Mouse (Mus musculus) 3134 (cell line): ENCODE data around the gene Slc11a1.
"Not testable (repeated sequence)": the region's sequence is repeated elsewhere in the genome, so short reads cannot be mapped to it uniquely, and the experiment has no call there.

Experiments used
- DNase-seq: peaks from one replicate; pipeline ENCODE4 v3.0.0-alpha.2; 2011; ENCODE audit warnings: low spot score; ENCODE audit not compliant: insufficient read length; ENCODE audit errors: extremely low read depth

Slc11a1 gene

DNA sequence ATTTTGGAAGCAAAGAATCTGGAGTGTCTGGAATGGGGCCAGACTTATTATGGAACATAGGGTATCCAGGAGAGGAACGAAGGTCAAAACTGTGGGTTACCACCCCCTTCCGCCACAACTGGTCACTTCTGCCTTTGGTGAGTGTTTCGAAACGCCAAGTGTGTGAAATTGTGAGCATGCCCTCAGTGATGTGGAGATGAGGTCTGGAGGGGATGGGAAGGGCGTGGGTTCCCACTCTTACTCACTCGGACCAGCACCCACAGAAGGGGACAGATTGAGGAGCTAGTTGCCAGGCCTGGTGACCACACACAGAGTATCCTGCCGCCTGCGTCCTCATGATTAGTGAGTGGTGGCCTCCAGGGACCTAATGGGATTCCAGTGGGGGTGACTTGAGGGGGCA lies at the start of gene Slc11a1:
Gene Slc11a1 (plus strand): TSS at position 216 of the 400 bp plus-strand sequence.
- no peak for DNase-seq

DNA sequence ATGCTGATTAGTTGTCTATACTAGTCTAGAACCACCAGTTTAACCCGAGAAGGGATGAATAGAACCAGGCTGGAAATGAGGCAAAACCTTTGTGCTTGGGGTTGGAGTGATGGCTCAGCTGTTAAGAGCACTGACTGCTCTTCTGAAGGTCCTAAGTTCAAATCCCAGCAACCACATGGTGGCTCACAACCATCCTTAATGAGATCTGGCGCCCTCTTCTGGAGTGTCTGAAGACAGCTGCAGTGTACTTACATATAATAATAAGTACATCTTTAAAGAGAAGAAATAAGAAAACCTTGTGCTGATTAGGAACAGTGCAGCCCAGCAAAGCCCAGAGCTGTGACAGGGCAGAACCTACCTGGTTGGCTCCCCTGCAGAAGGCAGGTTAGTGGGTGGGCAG lies 48.1 kb upstream of the Slc11a1 start:
- not testable (repeated sequence) for DNase-seq

GRCm38 (mm10) chr1:74329899-74330431 lies 45.0 kb upstream of the Slc11a1 start:
- no peak for DNase-seq

GRCm38 (mm10) chr1:74331046-74331681 lies 43.8 kb upstream of the Slc11a1 start:
- DNase-seq, result no peak

DNA sequence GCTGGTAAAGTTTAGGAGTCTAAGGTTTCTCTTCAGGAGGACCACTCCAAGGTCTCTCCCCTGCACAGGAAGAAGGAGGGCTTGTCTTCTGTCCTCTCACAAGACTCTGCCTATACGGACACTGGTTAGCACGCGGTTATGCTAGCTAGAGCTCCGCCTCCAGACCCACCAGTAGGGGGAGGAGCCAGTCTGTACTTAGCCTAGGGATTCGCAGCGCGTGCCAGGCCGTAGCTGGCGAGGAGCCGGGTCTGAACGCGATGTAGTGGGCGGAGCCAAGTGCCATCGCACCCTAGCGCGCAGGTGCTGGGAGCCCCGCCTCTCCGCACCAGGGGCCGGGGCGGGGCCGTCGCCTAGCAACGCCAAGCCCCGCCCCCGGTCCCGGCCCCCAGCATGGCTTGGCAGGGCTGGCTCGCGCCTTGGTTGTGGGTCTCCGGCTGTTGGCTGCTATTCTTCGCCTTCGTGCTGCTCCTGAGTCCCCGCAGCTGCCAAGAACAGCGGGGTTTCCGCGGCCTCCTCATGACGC lies 42.7 kb upstream of the Slc11a1 start:
- DNase-seq, result peak; percentile 100

GRCm38 (mm10) chr1:74332930-74333329 lies 42.1 kb upstream of the Slc11a1 start:
- DNase-seq, result no peak

- DNase-seq, result no peak
These were observed 40.4 kb upstream of the Slc11a1 start for GRCm38 (mm10) chr1:74334607-74335006.

- DNase-seq, result no peak
These were observed 40.0 kb upstream of the Slc11a1 start for GRCm38 (mm10) chr1:74335033-74335432.

DNA sequence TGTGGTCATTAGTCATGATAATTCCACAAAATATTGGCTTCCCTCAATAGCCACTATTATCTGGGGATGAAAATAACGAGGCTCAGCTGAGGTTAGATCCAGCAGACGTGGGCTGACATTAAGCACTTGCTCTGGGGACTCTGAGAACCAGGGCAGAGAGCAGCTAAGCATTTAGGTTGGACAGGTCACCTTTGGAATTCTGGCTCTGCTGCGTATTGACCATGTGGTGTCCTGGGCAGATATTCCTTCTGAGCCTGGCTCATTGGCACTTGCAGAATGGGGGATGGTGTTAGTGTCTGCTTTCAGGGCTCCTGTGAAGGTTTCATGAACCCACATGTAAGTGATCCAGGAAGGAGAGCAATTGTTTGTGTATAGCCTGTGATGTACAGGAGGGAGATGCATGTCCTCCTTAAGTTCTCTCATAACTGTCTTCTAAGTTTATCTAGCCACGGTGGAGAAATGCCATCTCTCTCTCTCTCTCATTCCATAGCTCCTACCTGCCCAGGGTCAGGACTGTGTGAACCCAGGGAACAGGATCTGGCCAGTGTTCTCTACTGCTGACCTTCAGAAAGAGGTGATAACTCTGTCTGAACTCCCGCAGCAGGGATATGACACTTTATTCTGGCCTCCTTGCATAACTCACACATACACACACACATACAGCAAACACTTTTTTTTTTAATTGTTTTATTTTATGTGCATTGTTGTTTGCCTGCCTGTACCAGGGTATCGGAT lies 39.4 kb upstream of the Slc11a1 start:
- DNase-seq, result no peak

GRCm38 (mm10) chr1:74337241-74337771 lies 37.7 kb upstream of the Slc11a1 start:
- DNase-seq, result no peak

- no peak for DNase-seq
These were observed 37.0 kb upstream of the Slc11a1 start for GRCm38 (mm10) chr1:74338013-74338412.

DNA sequence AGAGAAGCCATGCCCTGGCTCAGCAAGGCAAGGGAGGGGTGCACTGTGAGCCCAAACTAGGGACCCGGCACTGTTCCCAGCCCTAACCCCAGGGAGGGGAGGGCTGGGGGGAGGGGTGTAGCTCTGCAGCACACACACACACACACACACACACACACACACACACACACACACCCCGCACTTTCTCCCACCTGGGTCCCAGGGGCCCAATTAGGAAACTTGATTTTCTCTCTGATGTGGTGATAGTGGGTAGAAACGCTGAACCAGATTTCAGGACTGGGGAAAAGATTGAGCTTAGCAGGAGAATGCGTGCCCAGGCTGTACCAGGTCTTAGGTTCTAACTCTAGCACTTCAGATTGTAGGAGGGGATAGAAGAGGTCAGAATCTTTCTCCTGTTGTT lies 36.4 kb upstream of the Slc11a1 start:
- no peak for DNase-seq

DNA sequence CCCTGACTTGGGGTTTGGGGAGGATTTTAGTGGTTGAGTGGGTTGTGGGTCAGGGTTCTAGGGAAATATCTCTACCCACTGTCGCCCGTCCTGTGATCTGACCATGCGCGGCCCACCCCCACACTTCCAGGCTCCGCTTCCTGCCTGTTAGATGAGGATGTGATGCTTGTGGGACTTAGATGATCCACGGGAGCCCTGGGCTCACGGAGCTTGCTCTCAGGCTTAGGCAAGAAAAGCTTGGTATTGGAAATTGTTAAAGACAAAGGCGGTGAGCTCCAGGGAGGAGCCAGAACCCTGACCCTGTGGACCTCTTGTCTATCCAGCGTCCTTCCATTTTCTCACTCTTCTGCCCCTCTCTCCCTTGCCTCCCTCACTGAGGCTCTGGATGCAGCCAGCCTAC lies 35.1 kb upstream of the Slc11a1 start:
- DNase-seq, result no peak

- DNase-seq, result no peak
These were observed 34.6 kb upstream of the Slc11a1 start for GRCm38 (mm10) chr1:74340361-74340764.

GRCm38 (mm10) chr1:74340992-74341391 lies 34.0 kb upstream of the Slc11a1 start:
- DNase-seq, result not testable (repeated sequence)

GRCm38 (mm10) chr1:74341898-74342297 lies 33.1 kb upstream of the Slc11a1 start:
- no peak for DNase-seq

- DNase-seq, result no peak
These were observed 32.7 kb upstream of the Slc11a1 start for GRCm38 (mm10) chr1:74342308-74342707.

DNA sequence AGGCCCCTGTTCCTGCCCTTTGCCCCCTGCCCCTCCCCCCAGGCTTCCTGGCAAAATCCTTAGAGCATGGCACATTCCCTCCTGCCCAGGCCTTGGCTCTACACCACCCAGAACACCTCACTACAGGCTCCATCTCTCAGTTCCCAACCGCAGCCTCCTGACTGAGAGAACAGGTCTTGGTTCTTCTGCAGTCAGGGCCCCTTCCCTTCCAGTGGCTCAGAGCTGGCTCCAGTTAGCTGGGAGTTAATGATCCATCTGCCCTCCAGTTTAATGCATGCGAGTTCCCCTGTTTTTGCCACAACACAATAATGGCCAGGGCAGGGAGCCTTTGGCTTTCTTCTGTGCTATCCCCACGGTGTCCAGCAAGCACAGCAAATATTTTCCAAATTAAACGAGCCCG lies 31.8 kb upstream of the Slc11a1 start:
- DNase-seq, result no peak

- no peak for DNase-seq
These were observed 30.7 kb upstream of the Slc11a1 start for GRCm38 (mm10) chr1:74344163-74344916.

DNA sequence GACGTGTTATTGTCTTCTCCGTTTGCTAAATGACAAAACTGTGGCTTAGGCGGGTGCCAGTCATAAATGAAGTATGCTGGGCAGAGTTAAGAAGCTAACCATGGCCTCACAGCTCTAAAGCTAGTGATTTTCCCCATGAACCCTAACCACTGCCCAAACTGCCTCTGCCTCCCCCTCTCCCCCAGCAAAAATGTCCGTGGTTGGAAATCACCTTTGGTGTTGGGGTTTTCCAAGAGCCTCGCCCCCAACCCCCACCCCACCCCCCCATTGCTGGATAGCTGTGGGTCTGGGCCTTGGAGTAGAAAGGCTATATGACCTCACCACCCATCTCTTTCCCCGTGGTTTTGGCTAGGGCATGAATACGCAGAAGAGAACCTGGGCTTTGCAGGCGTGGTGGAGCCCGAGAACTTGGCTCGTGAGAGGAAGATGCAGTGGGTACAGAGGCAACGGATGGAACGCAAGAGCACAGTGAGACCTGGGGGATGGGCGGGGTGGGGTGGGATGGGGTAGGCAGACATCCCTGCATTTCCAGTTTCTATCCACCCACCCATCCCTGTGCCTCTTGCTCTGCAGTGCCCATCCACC lies 23.7 kb upstream of the Slc11a1 start:
- no peak for DNase-seq
